Mouse (Mus musculus) liver, embryonic 16.5 days (tissue): ENCODE measurements around the gene Nudt14. TPM values are rescaled to one million over a fixed set of nuclear protein-coding genes. Genes with fewer than 3 reads are reported as not detected.

Source experiments
- ATAC-seq: fragments of 200-750 bp; cut with Nextera tagmentation; 2 replicates; pipeline ENCODE4 v1.8.0; 2017; ENCODE audit warnings: low read depth, mild to moderate bottlenecking, moderate number of reproducible peaks, moderate library complexity
- H3K27ac ChIP-seq: fragments of 300-500 bp; sonication (generic); 2 replicates; pipeline ENCODE4 v1.5.1; 2014; ENCODE audit warnings: mild to moderate bottlenecking, low read length
- H3K27me3 ChIP-seq: fragments of 300-500 bp; sonication (generic); 2 replicates; pipeline ENCODE4 v1.6.1; 2014; ENCODE audit warnings: low read depth, low read length, mixed read lengths; ENCODE audit not compliant: control insufficient read depth, insufficient read depth
- H3K36me3 ChIP-seq: fragments of 300-500 bp; sonication (generic); 2 replicates; pipeline ENCODE4 v1.6.1; 2014; ENCODE audit warnings: mild to moderate bottlenecking; ENCODE audit not compliant: control insufficient read depth, insufficient read depth
- H3K4me1 ChIP-seq: fragments of 300-500 bp; sonication (generic); 2 replicates; pipeline ENCODE4 v1.6.1; 2014; ENCODE audit warnings: low read depth, low read length, mixed read lengths; ENCODE audit not compliant: control insufficient read depth
- H3K4me2 ChIP-seq: fragments of 300-500 bp; sonication (generic); 2 replicates; pipeline ENCODE4 v1.6.1; 2014; ENCODE audit warnings: low read depth, low read length, mixed read lengths
- H3K4me3 ChIP-seq: fragments of 300-500 bp; sonication (generic); 2 replicates; pipeline ENCODE4 v1.5.1; 2014; ENCODE audit warnings: low read depth, mild to moderate bottlenecking, low read length
- H3K9ac ChIP-seq: fragments of 300-500 bp; sonication (generic); 2 replicates; pipeline ENCODE4 v1.6.1; 2014; ENCODE audit warnings: low read depth, low read length
- H3K9me3 ChIP-seq: fragments of 300-500 bp; sonication (generic); replicated peaks from 2 replicates; pipeline ENCODE4 v1.6.1; 2016; ENCODE audit warnings: low read length; ENCODE audit not compliant: control insufficient read depth
- WGBS: fragments of 180-500 bp; shearing (Covaris S2); extraction: QIAGEN DNeasy Blood & Tissue Kit; methylation state at CpG from one replicate; pipeline ENCODE4 v1.1.7; 2014; ENCODE audit not compliant: insufficient replicate concordance; 5-methylcytosine and 5-hydroxymethylcytosine counted together
- polyA plus RNA-seq: library from polyadenylated mRNA; unstranded; fragments of >200 nt; fragmentation: Nextera tagmentation; extraction: Ambion mirVana; gene quantifications from 2 replicates; pipeline ENCODE4 v1.2.1, GENCODE M21; 2015

Gene Nudt14
- polyA plus RNA-seq, 1 experiment from 2014 or later = 12.1 TPM

GRCm38 (mm10) chr12:112912951-112913745 lies 28.8 kb downstream of the Nudt14 start:
- Histone ChIP-seq H3K4me1 (no peaks in the 10 kb centered on the region), H3K9ac (no peak overlapping the region), H3K27ac (no peak overlapping the region), H3K9me3 (no peaks in the 10 kb centered on the region), H3K36me3 (no peaks in the 10 kb centered on the region), H3K4me2 (no peak overlapping the region), H3K4me3 (no peak overlapping the region), H3K27me3 (no peaks in the 10 kb centered on the region)
- WGBS = 85% methylated on average over 28 of the region's 28 CpGs
- ATAC-seq = no peak

- no peak for ATAC-seq
- H3K4me3 ChIP-seq = no peak overlapping the region
- H3K4me1 ChIP-seq = no peaks in the 10 kb centered on the region
- no peak overlapping the region for H3K4me2 ChIP-seq
- no peaks in the 10 kb centered on the region for H3K9me3 ChIP-seq
- H3K36me3 ChIP-seq = no peaks in the 10 kb centered on the region
- no peak overlapping the region for H3K9ac ChIP-seq
- WGBS = 69% methylated on average over 17 of the region's 17 CpGs
- H3K27ac ChIP-seq = no peak overlapping the region
- H3K27me3 ChIP-seq = no peaks in the 10 kb centered on the region
Observed at GRCm38 (mm10) chr12:112911701-112912100, 30.2 kb downstream of the Nudt14 start.

- ATAC-seq = no peak
- Histone ChIP-seq H3K9ac (no peak overlapping the region), H3K4me3 (no peak overlapping the region), H3K36me3 (no peaks in the 10 kb centered on the region), H3K27ac (no peak overlapping the region), H3K4me2 (no peak overlapping the region), H3K27me3 (no peaks in the 10 kb centered on the region), H3K9me3 (no peaks in the 10 kb centered on the region), H3K4me1 (no peaks in the 10 kb centered on the region)
- 81% methylated on average over 22 of the region's 22 CpGs for WGBS
Observed at GRCm38 (mm10) chr12:112908991-112909390, 32.9 kb downstream of the Nudt14 start.

GRCm38 (mm10) chr12:112905001-112905400 lies 36.9 kb downstream of the Nudt14 start:
- H3K27ac ChIP-seq = no peak overlapping the region
- ATAC-seq = no peak
- no peaks in the 10 kb centered on the region for H3K4me1 ChIP-seq
- no peaks in the 10 kb centered on the region for H3K27me3 ChIP-seq
- H3K9me3 ChIP-seq = no peaks in the 10 kb centered on the region
- no peaks in the 10 kb centered on the region for H3K36me3 ChIP-seq
- WGBS = 55% methylated on average over 5 of the region's 5 CpGs
- no peak overlapping the region for H3K9ac ChIP-seq
- no peak overlapping the region for H3K4me3 ChIP-seq
- H3K4me2 ChIP-seq = no peak overlapping the region

GRCm38 (mm10) chr12:112903941-112904340 lies 38.0 kb downstream of the Nudt14 start:
- 67% methylated on average over 8 of the region's 8 CpGs for WGBS
- no peak for ATAC-seq
- no peaks in the 10 kb centered on the region for H3K4me1 ChIP-seq

GRCm38 (mm10) chr12:112900641-112901040 lies 41.3 kb downstream of the Nudt14 start:
- 73% methylated on average over 9 of the region's 9 CpGs for WGBS
- no peak for ATAC-seq
- no peaks in the 10 kb centered on the region for H3K4me1 ChIP-seq

More at GRCm38 (mm10) chr12:112903941-112904340, 38.0 kb downstream of the Nudt14 start:
- Histone ChIP-seq H3K4me2 (no peak overlapping the region), H3K27me3 (no peaks in the 10 kb centered on the region), H3K36me3 (no peaks in the 10 kb centered on the region), H3K9ac (no peak overlapping the region), H3K4me3 (no peak overlapping the region), H3K9me3 (no peaks in the 10 kb centered on the region), H3K27ac (no peak overlapping the region)

GRCm38 (mm10) chr12:112898960-112899359 lies 43.0 kb downstream of the Nudt14 start:
- H3K9me3 ChIP-seq = no peaks in the 10 kb centered on the region
- no peak overlapping the region for H3K4me3 ChIP-seq
- peaks cover 4% of the 10 kb centered on the region; the same call in 1 of the 2 replicates for H3K27me3 ChIP-seq
- no peak overlapping the region for H3K4me2 ChIP-seq
- 47% methylated on average over 4 of the region's 4 CpGs for WGBS
- H3K36me3 ChIP-seq = no peaks in the 10 kb centered on the region
- H3K4me1 ChIP-seq = no peaks in the 10 kb centered on the region
- H3K27ac ChIP-seq = no peak overlapping the region
- H3K9ac ChIP-seq = no peak overlapping the region
- ATAC-seq = no peak

More at GRCm38 (mm10) chr12:112900641-112901040, 41.3 kb downstream of the Nudt14 start:
- no peaks in the 10 kb centered on the region for H3K9me3 ChIP-seq
- H3K4me3 ChIP-seq = no peak overlapping the region
- no peaks in the 10 kb centered on the region for H3K36me3 ChIP-seq
- no peak overlapping the region for H3K27ac ChIP-seq
- peaks cover 2% of the 10 kb centered on the region; the same call in 1 of the 2 replicates for H3K27me3 ChIP-seq
- H3K9ac ChIP-seq = no peak overlapping the region
- no peak overlapping the region for H3K4me2 ChIP-seq

GRCm38 (mm10) chr12:112898351-112898750 lies 43.6 kb downstream of the Nudt14 start:
- no peaks in the 10 kb centered on the region for H3K9me3 ChIP-seq
- 65% methylated on average over 12 of the region's 12 CpGs for WGBS
- no peaks in the 10 kb centered on the region for H3K36me3 ChIP-seq

GRCm38 (mm10) chr12:112897522-112898212 lies 44.3 kb downstream of the Nudt14 start:
- Histone ChIP-seq H3K9me3 (no peaks in the 10 kb centered on the region), H3K9ac (no peak overlapping the region), H3K27me3 (peaks cover 4% of the 10 kb centered on the region; the same call in 1 of the 2 replicates), H3K4me3 (no peak overlapping the region), H3K4me1 (no peaks in the 10 kb centered on the region), H3K27ac (no peak overlapping the region), H3K36me3 (no peaks in the 10 kb centered on the region), H3K4me2 (no peak overlapping the region)
- WGBS = 12% methylated on average over 16 of the region's 16 CpGs
- peak; percentile 48 for ATAC-seq

More at GRCm38 (mm10) chr12:112898351-112898750, 43.6 kb downstream of the Nudt14 start:
- no peak overlapping the region for H3K27ac ChIP-seq
- no peak for ATAC-seq
- peaks cover 4% of the 10 kb centered on the region; the same call in 1 of the 2 replicates for H3K27me3 ChIP-seq
- no peaks in the 10 kb centered on the region for H3K4me1 ChIP-seq
- no peak overlapping the region for H3K9ac ChIP-seq
- H3K4me2 ChIP-seq = no peak overlapping the region
- H3K4me3 ChIP-seq = no peak overlapping the region
